Mouse (Mus musculus) hindbrain, embryonic 16.5 days (tissue): ENCODE results near the gene Slc19a2. TPM values are rescaled to one million over a fixed set of nuclear protein-coding genes. Genes with fewer than 3 reads are reported as not detected.

Source experiments
- ATAC-seq: fragments of 200-750 bp; cut with Nextera tagmentation; 2 replicates; pipeline ENCODE4 v1.8.0; 2017; ENCODE audit warnings: moderate TSS enrichment, moderate library complexity
- H3K27ac ChIP-seq: fragments of 300-500 bp; sonication (generic); 2 replicates; pipeline ENCODE4 v1.5.1; 2014; ENCODE audit warnings: low read depth, mild to moderate bottlenecking, control low read depth, low read length, moderate library complexity
- H3K27me3 ChIP-seq: fragments of 300-500 bp; sonication (generic); replicated peaks from 2 replicates; pipeline ENCODE4 v1.6.1; 2014; ENCODE audit warnings: low read length; ENCODE audit not compliant: control insufficient read depth, insufficient read depth
- H3K36me3 ChIP-seq: fragments of 300-500 bp; sonication (generic); 2 replicates; pipeline ENCODE4 v1.6.1; 2014; ENCODE audit warnings: mild to moderate bottlenecking, low read length, moderate library complexity, mixed read lengths; ENCODE audit not compliant: control insufficient read depth, insufficient read depth
- H3K4me1 ChIP-seq: fragments of 300-500 bp; sonication (generic); 2 replicates; pipeline ENCODE4 v1.6.1; 2014; ENCODE audit warnings: low read depth, low read length; ENCODE audit not compliant: control insufficient read depth, insufficient read depth
- H3K4me2 ChIP-seq: fragments of 300-500 bp; sonication (generic); 2 replicates; pipeline ENCODE4 v1.6.1; 2014; ENCODE audit warnings: mild to moderate bottlenecking, low read length, control low read depth, moderate library complexity
- H3K4me3 ChIP-seq: fragments of 300-500 bp; sonication (generic); 2 replicates; pipeline ENCODE4 v1.5.1; 2014; ENCODE audit warnings: mild to moderate bottlenecking, low read length, control low read depth, moderate library complexity
- H3K9ac ChIP-seq: fragments of 300-500 bp; sonication (generic); 2 replicates; pipeline ENCODE4 v1.6.1; 2014; ENCODE audit warnings: low read depth, mild to moderate bottlenecking, control low read depth, low read length, moderate library complexity
- H3K9me3 ChIP-seq: fragments of 300-500 bp; sonication (generic); 2 replicates; pipeline ENCODE4 v1.6.1; 2014; ENCODE audit warnings: mild to moderate bottlenecking, low read length, moderate library complexity; ENCODE audit not compliant: control insufficient read depth
- WGBS: fragments of 180-500 bp; shearing (Covaris S2); extraction: QIAGEN DNeasy Blood & Tissue Kit; methylation state at CpG from one replicate; pipeline ENCODE4 v1.1.7; 2014; 5-methylcytosine and 5-hydroxymethylcytosine counted together
- polyA plus RNA-seq: library from polyadenylated mRNA; unstranded; fragments of >200 nt; fragmentation: Nextera tagmentation; extraction: Ambion mirVana; gene quantifications from 2 replicates; pipeline ENCODE4 v1.2.1, GENCODE M21; 2015

The Slc19a2 gene
- 9.1 and 9.5 TPM in 2 replicates for polyA plus RNA-seq

DNA sequence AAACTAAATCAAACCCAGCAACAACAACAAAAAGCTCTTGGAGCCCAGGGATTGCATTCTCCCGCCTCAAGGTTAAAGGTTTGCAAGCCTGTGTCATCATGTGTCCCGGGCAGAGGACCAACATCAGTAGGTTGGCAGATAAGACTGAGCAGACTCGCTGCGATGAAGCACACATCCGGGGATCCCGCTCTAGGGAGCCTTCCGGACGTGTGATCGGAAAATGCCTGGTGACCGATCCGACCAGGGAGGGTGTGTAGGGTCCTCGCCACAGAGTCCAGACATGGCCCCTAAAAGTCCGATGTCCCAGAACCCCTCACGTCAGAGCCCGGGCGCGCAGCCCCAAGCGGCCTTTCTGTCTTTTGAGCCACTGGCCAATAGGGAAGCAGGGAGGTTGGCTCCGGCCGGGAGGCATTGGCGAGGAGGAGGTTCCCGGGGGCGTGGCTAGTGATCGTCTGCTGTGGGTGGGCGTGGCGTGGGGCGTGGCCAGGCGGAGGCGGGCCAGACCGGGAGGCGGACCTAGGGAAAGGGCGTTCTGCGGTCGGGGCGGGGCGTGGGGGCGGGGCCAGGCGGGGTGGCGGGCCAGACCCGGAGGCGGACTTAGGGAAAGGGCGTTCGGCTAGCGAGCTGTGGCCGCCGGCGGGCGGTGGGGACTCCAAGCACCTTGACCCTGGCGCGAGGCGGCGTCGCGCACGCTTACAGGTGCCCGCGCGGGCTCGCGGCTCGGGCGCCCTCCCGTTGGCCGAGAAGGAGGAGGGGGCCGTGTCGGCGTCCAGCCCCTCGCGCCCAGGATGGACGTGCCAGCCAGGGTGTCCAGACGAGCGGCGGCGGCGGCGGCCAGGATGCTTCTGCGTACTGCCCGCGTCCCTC is at the start of gene Slc19a2:
Slc19a2 (plus strand) TSS at position 582 of the 867 bp plus-strand sequence.
- Histone ChIP-seq H3K27ac (peak within 1 kb of the TSS; percentile 79), H3K9me3 (no peaks in the 10 kb centered on the region), H3K4me3 (peak within 1 kb of the TSS; percentile 57), H3K4me2 (peak within 1 kb of the TSS; percentile 76), H3K4me1 (peaks cover 21% of the 10 kb centered on the region), H3K27me3 (no peaks in the 10 kb centered on the region), H3K36me3 (no peaks in the 10 kb centered on the region), H3K9ac (peak within 1 kb of the TSS; percentile 80)
- WGBS, result 0% methylated on average over 47 of the region's 79 CpGs
- ATAC-seq, result peak; percentile 96

DNA sequence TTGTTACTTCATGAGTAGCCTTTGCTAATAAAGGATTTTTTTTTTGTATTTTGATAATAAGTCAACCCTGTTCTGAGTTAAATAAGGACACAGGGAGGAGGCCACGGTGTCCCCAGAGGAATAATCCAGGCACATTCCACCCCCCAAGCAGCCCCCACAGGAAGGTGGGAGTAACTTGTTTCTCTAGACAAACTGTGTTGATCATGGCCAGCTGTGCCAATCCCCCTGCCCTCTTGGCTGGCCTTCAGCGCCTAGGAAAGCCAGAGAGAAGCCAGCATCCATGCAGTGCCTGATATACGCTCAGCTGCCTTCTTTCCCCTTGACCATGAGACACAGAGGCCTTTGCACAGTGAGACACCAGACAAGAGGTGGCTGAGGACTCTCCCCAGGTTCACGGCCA is 49.3 kb upstream of the Slc19a2 start:
- H3K9ac ChIP-seq, result no peak overlapping the region
- H3K36me3 ChIP-seq, result no peaks in the 10 kb centered on the region
- no peak overlapping the region for H3K27ac ChIP-seq
- ATAC-seq, result no peak
- no peak overlapping the region for H3K4me3 ChIP-seq
- no peaks in the 10 kb centered on the region for H3K4me1 ChIP-seq
- WGBS, result 97% methylated on average over 4 of the region's 4 CpGs
- H3K9me3 ChIP-seq, result peaks cover 4% of the 10 kb centered on the region
- H3K27me3 ChIP-seq, result no peaks in the 10 kb centered on the region
- no peak overlapping the region for H3K4me2 ChIP-seq

DNA sequence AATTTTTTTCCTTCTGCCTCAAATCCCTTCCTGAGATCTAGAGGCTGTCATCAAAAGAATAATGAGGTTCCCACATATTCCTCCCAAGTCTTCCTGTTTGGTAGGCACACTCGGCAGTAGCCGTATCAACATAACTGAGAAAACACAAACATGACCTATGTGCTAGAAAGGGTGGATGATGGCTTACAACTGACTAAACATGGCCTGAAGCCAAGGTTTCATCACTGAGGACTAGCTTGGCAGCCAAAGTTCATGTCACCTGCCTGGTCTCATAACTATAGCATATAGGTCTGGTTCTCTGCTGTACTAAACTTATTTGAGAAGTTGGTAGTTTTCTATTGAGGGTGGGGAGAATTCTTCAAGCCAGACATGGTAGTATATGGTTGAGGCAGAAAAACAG is 40.4 kb upstream of the Slc19a2 start:
- Histone ChIP-seq H3K4me3 (no peak overlapping the region), H3K4me2 (no peak overlapping the region), H3K9ac (no peak overlapping the region), H3K27me3 (no peaks in the 10 kb centered on the region), H3K4me1 (no peaks in the 10 kb centered on the region), H3K9me3 (no peaks in the 10 kb centered on the region), H3K36me3 (no peaks in the 10 kb centered on the region), H3K27ac (no peak overlapping the region)
- WGBS, result 90% methylated on average over 2 of the region's 2 CpGs
- no peak for ATAC-seq

DNA sequence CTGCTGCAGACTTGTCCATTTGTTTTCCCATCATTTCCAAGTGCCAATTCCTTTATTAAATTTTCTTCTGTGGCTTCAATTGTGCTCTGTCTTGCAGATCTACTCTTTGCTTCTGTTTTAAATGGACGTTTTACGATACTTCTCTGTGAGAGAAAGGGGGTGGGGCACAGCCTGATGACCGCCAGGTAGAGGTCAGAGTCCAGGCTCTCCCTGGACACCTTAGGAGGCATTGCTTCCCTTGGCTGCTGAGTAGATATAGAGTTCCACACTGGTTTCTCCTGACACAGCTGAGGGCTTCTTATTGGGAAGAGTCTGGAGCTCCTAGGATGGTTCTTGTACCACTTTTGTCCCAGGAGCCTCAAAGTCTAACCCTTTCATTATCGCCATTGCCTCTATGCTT is 37.9 kb upstream of the Slc19a2 start:
- no peaks in the 10 kb centered on the region for H3K27me3 ChIP-seq
- no peak overlapping the region for H3K4me3 ChIP-seq
- H3K36me3 ChIP-seq, result no peaks in the 10 kb centered on the region
- H3K4me1 ChIP-seq, result peaks cover 2% of the 10 kb centered on the region; the same call in 1 of the 2 replicates
- no peaks in the 10 kb centered on the region for H3K9me3 ChIP-seq
- no peak overlapping the region for H3K4me2 ChIP-seq
- H3K9ac ChIP-seq, result no peak overlapping the region
- WGBS, result 89% methylated on average over 4 of the region's 4 CpGs
- no peak overlapping the region for H3K27ac ChIP-seq
- no peak for ATAC-seq

DNA sequence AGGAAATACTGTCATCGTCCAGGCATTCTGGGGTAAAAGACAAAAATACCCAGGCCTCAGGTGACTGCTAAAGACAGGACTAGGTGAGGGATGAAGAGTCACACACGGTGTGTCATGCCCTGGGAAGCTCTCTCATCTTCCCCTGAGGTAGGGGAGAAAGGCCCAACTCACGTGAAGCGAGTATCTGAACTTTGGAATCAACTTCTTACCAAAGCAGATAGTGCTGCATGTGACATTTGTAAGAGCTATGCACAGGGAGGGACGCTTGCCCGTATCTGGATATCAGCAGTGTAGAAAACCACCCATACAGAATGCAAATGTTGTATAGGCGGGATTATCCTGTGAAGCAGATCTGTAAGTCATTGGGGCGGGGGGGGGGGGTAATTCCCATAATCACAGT is 36.2 kb upstream of the Slc19a2 start:
- ATAC-seq, result no peak
- H3K9ac ChIP-seq, result no peak overlapping the region
- H3K4me2 ChIP-seq, result no peak overlapping the region
- no peak overlapping the region for H3K4me3 ChIP-seq
- H3K36me3 ChIP-seq, result no peaks in the 10 kb centered on the region
- peaks cover 2% of the 10 kb centered on the region; the same call in 1 of the 2 replicates for H3K4me1 ChIP-seq
- 83% methylated on average over 8 of the region's 8 CpGs for WGBS
- no peaks in the 10 kb centered on the region for H3K9me3 ChIP-seq
- no peaks in the 10 kb centered on the region for H3K27me3 ChIP-seq
- no peak overlapping the region for H3K27ac ChIP-seq

DNA sequence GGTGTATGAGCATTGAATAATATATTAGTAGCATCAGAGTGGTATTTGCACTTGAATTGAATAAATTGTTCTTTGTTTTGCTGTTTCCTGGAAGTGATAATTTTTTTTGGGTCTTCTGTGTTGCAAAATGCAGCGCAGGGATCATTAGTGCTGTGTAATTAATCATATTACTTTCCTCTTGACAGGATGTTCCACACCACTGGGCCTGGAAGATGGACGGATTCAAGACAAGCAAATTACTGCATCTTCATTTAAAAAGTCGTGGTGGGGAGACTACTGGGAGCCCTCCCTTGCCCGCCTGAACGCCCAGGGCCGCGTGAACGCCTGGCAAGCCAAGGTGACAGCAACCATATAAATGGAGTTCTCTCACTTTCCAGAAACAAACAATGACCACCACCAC is 34.7 kb upstream of the Slc19a2 start:
- Histone ChIP-seq H3K36me3 (no peaks in the 10 kb centered on the region), H3K4me2 (no peak overlapping the region), H3K27me3 (no peaks in the 10 kb centered on the region), H3K4me1 (peaks cover 5% of the 10 kb centered on the region), H3K9ac (no peak overlapping the region), H3K9me3 (no peaks in the 10 kb centered on the region), H3K27ac (no peak overlapping the region), H3K4me3 (no peak overlapping the region)
- 34% methylated on average over 8 of the region's 8 CpGs for WGBS
- peak; percentile 68 for ATAC-seq

DNA sequence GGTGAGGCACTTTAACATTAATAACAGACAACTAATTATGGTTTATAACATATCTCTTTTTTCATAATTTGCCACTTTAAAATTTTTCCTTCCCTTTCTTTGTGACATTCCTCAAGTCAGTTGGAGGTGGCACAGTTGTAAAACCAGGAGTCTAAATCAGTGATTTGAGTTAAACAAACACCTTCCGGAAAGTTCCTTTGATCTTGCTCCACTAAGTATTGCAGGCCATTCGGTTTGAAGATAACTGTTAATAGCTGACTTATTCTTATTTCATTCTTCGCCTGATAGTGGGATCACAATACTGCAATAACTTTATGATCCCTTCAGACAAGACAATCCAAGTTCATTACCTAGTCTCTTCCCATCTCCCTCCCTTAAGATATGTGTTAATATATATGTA is 33.7 kb upstream of the Slc19a2 start:
- 90% methylated on average over 3 of the region's 3 CpGs for WGBS
- Histone ChIP-seq H3K9me3 (no peaks in the 10 kb centered on the region), H3K27ac (no peak overlapping the region), H3K4me2 (no peak overlapping the region), H3K27me3 (no peaks in the 10 kb centered on the region), H3K4me1 (peaks cover 5% of the 10 kb centered on the region), H3K36me3 (no peaks in the 10 kb centered on the region), H3K4me3 (no peak overlapping the region), H3K9ac (no peak overlapping the region)
- ATAC-seq, result no peak

DNA sequence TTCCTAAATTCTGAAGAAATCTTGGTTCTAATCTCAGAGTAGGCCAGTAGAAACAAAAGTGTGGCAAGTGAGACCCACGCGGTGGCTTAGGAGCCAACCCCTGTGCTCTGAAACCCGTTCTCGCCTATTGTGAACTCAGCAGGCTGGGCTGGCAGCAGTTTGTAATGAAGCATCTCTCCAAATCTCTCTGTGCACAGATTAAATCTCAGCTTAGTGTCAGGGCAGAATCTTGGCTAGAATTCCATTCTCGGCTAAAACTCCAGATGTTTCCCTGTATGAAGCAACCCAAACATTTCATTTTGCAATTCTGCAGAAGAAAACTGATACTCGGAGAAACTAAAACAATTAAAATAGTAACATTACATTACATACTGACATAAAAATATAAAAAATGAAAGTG is 33.3 kb upstream of the Slc19a2 start:
- WGBS, result 62% methylated on average over 6 of the region's 6 CpGs

DNA sequence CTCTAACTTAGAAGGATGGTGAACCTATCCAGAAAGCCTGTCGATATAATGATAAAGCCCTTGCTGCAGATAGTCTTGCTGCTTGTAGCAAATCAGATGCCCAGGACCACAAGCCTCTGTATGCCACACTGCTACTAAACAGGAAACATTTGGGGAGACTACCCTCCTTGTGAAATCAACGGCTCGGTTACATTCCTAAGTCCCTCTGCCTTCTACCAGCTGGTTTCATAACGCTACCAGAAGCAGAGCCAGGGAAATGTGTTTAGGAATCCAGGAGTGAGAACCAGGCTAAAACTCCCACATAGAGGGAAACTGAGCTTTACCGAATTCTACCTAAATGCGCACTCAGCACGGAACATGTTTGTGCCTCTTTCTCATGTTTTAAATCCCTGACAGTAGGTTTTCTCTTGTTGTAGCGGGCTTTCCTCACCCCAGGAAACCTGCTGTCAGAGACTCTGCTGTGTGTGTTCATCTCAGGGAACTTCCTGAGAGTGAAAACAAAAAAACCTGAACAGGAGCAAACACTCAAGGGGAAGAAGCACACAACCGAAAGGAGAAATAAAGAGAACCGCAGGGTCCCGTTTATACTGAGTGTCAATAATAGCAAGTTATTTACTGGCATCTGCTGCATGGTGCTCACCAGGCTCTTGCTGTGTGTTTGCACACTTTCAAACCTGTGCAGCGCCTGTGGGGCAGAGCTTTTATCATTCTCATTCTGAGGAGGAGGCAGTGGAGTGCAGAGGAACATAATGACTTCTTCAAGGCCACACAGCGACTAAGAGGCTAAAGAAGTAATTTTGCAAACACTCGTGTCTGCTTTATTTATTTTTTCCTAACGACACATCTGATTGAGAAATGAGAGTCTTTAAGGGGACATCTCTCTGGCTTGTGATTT is 30.8 kb upstream of the Slc19a2 start:
- Histone ChIP-seq H3K36me3 (no peaks in the 10 kb centered on the region), H3K4me3 (no peak overlapping the region), H3K9ac (no peak overlapping the region), H3K4me2 (peak overlapping the region; percentile 24), H3K27me3 (no peaks in the 10 kb centered on the region), H3K4me1 (peaks cover 5% of the 10 kb centered on the region), H3K27ac (no peak overlapping the region), H3K9me3 (no peaks in the 10 kb centered on the region)
- no peak for ATAC-seq
- 36% methylated on average over 15 of the region's 15 CpGs for WGBS

More for the DNA sequence above, 33.3 kb upstream of the Slc19a2 start:
- Histone ChIP-seq H3K9ac (no peak overlapping the region), H3K4me2 (no peak overlapping the region), H3K36me3 (no peaks in the 10 kb centered on the region), H3K4me3 (no peak overlapping the region), H3K9me3 (no peaks in the 10 kb centered on the region), H3K27me3 (no peaks in the 10 kb centered on the region), H3K27ac (no peak overlapping the region), H3K4me1 (peaks cover 5% of the 10 kb centered on the region)
- 0 out of 2 replicates have a peak, but pooled peaks have one; percentile 24 for ATAC-seq
